Mouse (Mus musculus): ENCODE results near the gene Ptpru.
A peak's percentile ranks its signal among the peaks of the same experiment; 100 is the strongest.

DNA sequence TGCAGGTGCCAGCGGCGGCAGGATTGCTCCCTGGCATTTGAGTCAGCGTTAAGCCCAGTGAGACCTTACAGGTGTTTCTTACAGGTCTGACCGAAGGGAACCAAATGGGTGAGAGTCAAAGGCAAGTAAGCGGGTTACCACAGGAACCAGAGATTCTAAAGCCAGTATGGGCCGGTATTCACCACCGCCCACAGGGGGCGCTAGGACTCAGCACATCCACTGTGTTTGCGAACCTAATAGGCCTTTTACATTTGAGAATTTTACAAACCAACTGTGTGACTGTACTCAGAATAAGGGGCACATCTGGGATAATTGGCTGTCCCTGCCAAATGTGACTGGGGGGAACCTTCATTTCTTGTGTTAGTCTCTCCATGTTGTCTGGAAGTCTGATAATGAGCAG, 54.1 kb downstream of the Ptpru start:
- TF ChIP-seq POLR2A (IDR thresholded peaks at IDR 0.05; ENCODE audit: low read depth, low read length): no peak
- TF ChIP-seq CTCF (IDR thresholded peaks at IDR 0.05; ENCODE audit: extremely low read depth, insufficient read depth, insufficient read length, insufficient replicate concordance): peak; percentile 43; the same call in 1 of the 2 replicates
